9 mouse cellular contexts compared by ENCODE assay signal in genomic region chr4:155769496-155769879, GRCm38 (mm10). TPM values are rescaled to one million over a fixed set of nuclear protein-coding genes. Genes with fewer than 3 reads are reported as not detected.
DNase-seq lines count a peak whose midpoint lies in the region; ATAC-seq and TF ChIP-seq lines count a peak whose summit lies in the region.
"Had no signal": no experiment of that assay in that cellular context is flagged by ENCODE, and none has a peak within 500 bp of the region (broad histone marks: within the 10 kb centered on the region; RNA-seq: fewer than 3 reads in every experiment).

No protein-coding gene starts in this region.

- H3K4me1 ChIP-seq in heart, adult 2 months (ENCODE audit: control insufficient read depth, insufficient read depth, low read length) = peaks cover 2% of the 10 kb centered on the region
- peaks cover 30% of the 10 kb centered on the region for H3K4me1 ChIP-seq in E14TG2a.4 (replicated peaks; ENCODE audit: low read depth, low read length)
- H3K4me1 ChIP-seq in forebrain, embryonic 15.5 days = peaks cover 22% of the 10 kb centered on the region
- peaks cover 17% of the 10 kb centered on the region for H3K4me1 ChIP-seq in liver, postnatal 0 days (ENCODE audit: insufficient read depth)

- no peak for TF ChIP-seq EP300 in heart, adult 2 months (IDR thresholded peaks at IDR 0.05; ENCODE audit: insufficient read depth, low read depth, low read length)
- no peak for TF ChIP-seq EP300 in liver, postnatal 0 days (IDR thresholded peaks at IDR 0.05; ENCODE audit: low read depth)

- no peak for DNase-seq in heart, adult 2 months
- no peak for DNase-seq in heart, adult 11 months
- DNase-seq in liver, postnatal 0 days = no peak
- no peak for DNase-seq in ovary, postnatal 36 days (ENCODE audit: low spot score)
- DNase-seq in left cerebral cortex, postnatal 10 days (ENCODE audit: extremely low spot score in 1 of 2, low spot score in 2 of 2) = no peak

- peak overlapping the region; percentile 87 for H3K27ac ChIP-seq in heart, adult 2 months
- H3K27ac ChIP-seq in forebrain, embryonic 15.5 days (replicated peaks) = no peak overlapping the region
- peak overlapping the region; percentile 68; the same call in 1 of the 2 replicates for H3K27ac ChIP-seq in liver, postnatal 0 days (ENCODE audit: low read depth)

- ATAC-seq in forebrain, embryonic 15.5 days (replicated peaks) = no peak
- ATAC-seq in liver, postnatal 0 days = no peak
- no peak for ATAC-seq in megakaryocyte progenitor cell, adult 5-6 weeks (replicated peaks; ENCODE audit: poor library complexity)

- peak overlapping the region; percentile 79 for H3K4me2 ChIP-seq in forebrain, embryonic 15.5 days (replicated peaks)
- peak overlapping the region; percentile 99 for H3K4me2 ChIP-seq in liver, postnatal 0 days (ENCODE audit: low read depth, low read length)

- TF ChIP-seq POLR2A in heart, adult 2 months (IDR thresholded peaks at IDR 0.05; ENCODE audit: insufficient read depth, low read depth, low read length) = no peak

- H3K79me2 ChIP-seq in heart, adult 2 months (replicated peaks; ENCODE audit: control insufficient read depth, insufficient read depth, low read length) = no peaks in the 10 kb centered on the region

- no peaks in the 10 kb centered on the region for H3K27me3 ChIP-seq in heart, adult 2 months (ENCODE audit: control insufficient read depth, insufficient read depth, low read length)
- peaks cover 58% of the 10 kb centered on the region for H3K27me3 ChIP-seq in E14TG2a.4 (ENCODE audit: insufficient read depth, low read length)
- 0 out of 2 replicates have a peak, but pooled peaks cover 8% of the 10 kb centered on the region for H3K27me3 ChIP-seq in forebrain, embryonic 15.5 days
- peaks cover 14% of the 10 kb centered on the region for H3K27me3 ChIP-seq in liver, postnatal 0 days (ENCODE audit: insufficient read depth, low read length)

- no peak for TF ChIP-seq CTCF in heart, adult 2 months (IDR thresholded peaks at IDR 0.05)
- TF ChIP-seq CTCF in E14TG2a.4 (conservative IDR thresholded peaks at IDR 0.05; ENCODE audit: low read length) = no peak
- no peak for TF ChIP-seq CTCF in liver, postnatal 0 days (IDR thresholded peaks at IDR 0.05; ENCODE audit: low read depth)

- no peaks in the 10 kb centered on the region for H3K36me3 ChIP-seq in heart, adult 2 months (ENCODE audit: control insufficient read depth, insufficient read depth, low read length)
- H3K36me3 ChIP-seq in E14TG2a.4 (ENCODE audit: insufficient read depth, low read length) = no peaks in the 10 kb centered on the region
- no peaks in the 10 kb centered on the region for H3K36me3 ChIP-seq in forebrain, embryonic 15.5 days
- H3K36me3 ChIP-seq in liver, postnatal 0 days (replicated peaks; ENCODE audit: insufficient read depth, low read length) = no peaks in the 10 kb centered on the region

- 0 out of 2 replicates have a peak overlapping the region, but pooled peaks have one; percentile 31 for H3K9ac ChIP-seq in heart, adult 2 months (ENCODE audit: low read depth, low read length)
- peak overlapping the region; percentile 69 for H3K9ac ChIP-seq in forebrain, embryonic 15.5 days (replicated peaks)
- peak overlapping the region; percentile 78 for H3K9ac ChIP-seq in liver, postnatal 0 days (replicated peaks)

- intact Hi-C loops in heart, adult 2 months (cut with DNase I) = loop anchor here (1.0 kb wide), 1 partner anchor 47 kb away; no protein-coding TSS in a partner anchor
- intact Hi-C loops in left cerebral cortex, postnatal 10 days (cut with DNase I) = no loop called here

- no peaks in the 10 kb centered on the region for H3K9me3 ChIP-seq in E14TG2a.4 (ENCODE audit: low read length)
- H3K9me3 ChIP-seq in forebrain, embryonic 15.5 days = no peaks in the 10 kb centered on the region
- H3K9me3 ChIP-seq in liver, postnatal 0 days (ENCODE audit: low read length) = no peaks in the 10 kb centered on the region

- WGBS in heart, adult 2 months = 71% methylated on average over 5 of the region's 5 CpGs
- WGBS in forebrain, embryonic 15.5 days = 61% methylated on average over 5 of the region's 5 CpGs
- WGBS in liver, postnatal 0 days (ENCODE audit: insufficient replicate concordance) = 66% methylated on average over 5 of the region's 5 CpGs

- peak overlapping the region; percentile 61 for H3K4me3 ChIP-seq in heart, adult 2 months
- H3K4me3 ChIP-seq in E14TG2a.4 (replicated peaks; ENCODE audit: low read length) = peak overlapping the region; percentile 81
- peak overlapping the region; percentile 49 for H3K4me3 ChIP-seq in forebrain, embryonic 15.5 days
- peak overlapping the region; percentile 62 for H3K4me3 ChIP-seq in liver, postnatal 0 days (ENCODE audit: low read depth, low read length)

RNA-seq across cellular contexts. Expression of gene Vwa1, which starts 5.0 kb away (rescaled TPM):
- 1 to 10 TPM; 6.4 to 9.8 TPM for total RNA-seq in heart, adult 2 months (2021)
- polyA plus RNA-seq in heart, adult 2 months (2012; rRNA removed) = 14.4 and 21.7 TPM in 2 replicates
- polyA plus RNA-seq in forebrain, embryonic 15.5 days (2015; fragmentation: Nextera tagmentation; extraction: Ambion mirVana) = 21.8 and 22.6 TPM in 2 replicates
- polyA plus RNA-seq in liver, postnatal 0 days (2015; fragmentation: Nextera tagmentation; extraction: Ambion mirVana) = 0.25 and 0.28 TPM in 2 replicates
- 0.22 and 0.37 TPM in 2 replicates for total RNA-seq in megakaryocyte progenitor cell, adult 5-6 weeks (2015)
- total RNA-seq in megakaryocyte progenitor cell, adult 5-6 weeks (2017) = 0.24 and 0.42 TPM in 2 replicates
- 10 to 100 TPM; 14.6 to 19.3 TPM for total RNA-seq in left cerebral cortex, postnatal 10 days (2021)

RNA-seq across cellular contexts. Expression of gene Atad3a, which starts 8.6 kb away (rescaled TPM):
- total RNA-seq in heart, adult 2 months (2021) = 10 to 100 TPM; 42.3 to 47.7 TPM
- 83.7 and 85.4 TPM in 2 replicates for polyA plus RNA-seq in heart, adult 2 months (2012; rRNA removed)
- polyA plus RNA-seq in forebrain, embryonic 15.5 days (2015; fragmentation: Nextera tagmentation; extraction: Ambion mirVana) = 91.0 TPM in 2 replicates
- 44.7 and 45.0 TPM in 2 replicates for polyA plus RNA-seq in liver, postnatal 0 days (2015; fragmentation: Nextera tagmentation; extraction: Ambion mirVana)
- 57.0 and 58.9 TPM in 2 replicates for total RNA-seq in megakaryocyte progenitor cell, adult 5-6 weeks (2015)
- total RNA-seq in megakaryocyte progenitor cell, adult 5-6 weeks (2017) = 69.8 and 90.6 TPM in 2 replicates
- total RNA-seq in left cerebral cortex, postnatal 10 days (2021) = 10 to 100 TPM; 56.0 to 57.9 TPM

RNA-seq across cellular contexts. Expression of gene Tmem88b, which starts 16.2 kb away (rescaled TPM):
- total RNA-seq in heart, adult 2 months (2021) = 1 to 10 TPM in 1 of 2 experiments, under 1 TPM in 1; 0.84 to 1.1 TPM
- polyA plus RNA-seq in heart, adult 2 months (2012; rRNA removed) = 0.96 and 2.0 TPM in 2 replicates
- 0.29 and 0.60 TPM in 2 replicates for polyA plus RNA-seq in forebrain, embryonic 15.5 days (2015; fragmentation: Nextera tagmentation; extraction: Ambion mirVana)
- 0.21 and 0.40 TPM in 2 replicates for polyA plus RNA-seq in liver, postnatal 0 days (2015; fragmentation: Nextera tagmentation; extraction: Ambion mirVana)
- total RNA-seq in megakaryocyte progenitor cell, adult 5-6 weeks (2015) = not detected in 2 replicates
- total RNA-seq in megakaryocyte progenitor cell, adult 5-6 weeks (2017) = not detected in 2 replicates
- total RNA-seq in left cerebral cortex, postnatal 10 days (2021) = 1 to 10 TPM; 3.0 to 5.4 TPM
- total RNA-seq: common myeloid progenitor, adult 5-6 weeks had no signal

RNA-seq across cellular contexts. Expression of gene Ankrd65, which starts 20.8 kb away (rescaled TPM):
- total RNA-seq in heart, adult 2 months (2021) = not detected
- polyA plus RNA-seq in heart, adult 2 months (2012; rRNA removed) = 0.41 TPM in 1 of 2 replicates, not detected in the other
- polyA plus RNA-seq in forebrain, embryonic 15.5 days (2015; fragmentation: Nextera tagmentation; extraction: Ambion mirVana) = not detected in 2 replicates
- polyA plus RNA-seq in liver, postnatal 0 days (2015; fragmentation: Nextera tagmentation; extraction: Ambion mirVana) = 0.34 and 0.46 TPM in 2 replicates
- not detected in 2 replicates for total RNA-seq in megakaryocyte progenitor cell, adult 5-6 weeks (2015)
- not detected in 2 replicates for total RNA-seq in megakaryocyte progenitor cell, adult 5-6 weeks (2017)
- not detected for total RNA-seq in left cerebral cortex, postnatal 10 days (2021)
- total RNA-seq: common myeloid progenitor, adult 5-6 weeks had no signal

RNA-seq across cellular contexts. Expression of gene Mrpl20, which starts 33.2 kb away (rescaled TPM):
- 10 to 100 TPM; 69.9 to 77.9 TPM for total RNA-seq in heart, adult 2 months (2021)
- polyA plus RNA-seq in heart, adult 2 months (2012; rRNA removed) = 49.6 and 50.7 TPM in 2 replicates
- 228 and 244 TPM in 2 replicates for polyA plus RNA-seq in forebrain, embryonic 15.5 days (2015; fragmentation: Nextera tagmentation; extraction: Ambion mirVana)
- polyA plus RNA-seq in liver, postnatal 0 days (2015; fragmentation: Nextera tagmentation; extraction: Ambion mirVana) = 167 and 171 TPM in 2 replicates
- 203 and 210 TPM in 2 replicates for total RNA-seq in megakaryocyte progenitor cell, adult 5-6 weeks (2015)
- total RNA-seq in megakaryocyte progenitor cell, adult 5-6 weeks (2017) = 70.0 and 102 TPM in 2 replicates
- total RNA-seq in left cerebral cortex, postnatal 10 days (2021) = 100 to 1,000 TPM; 103 to 111 TPM

Comparison
In these comparisons a context has a peak if more than half of its experiments do, and no peak if none do; other contexts are left out.
1. RNA of gene Vwa1, which starts 5.0 kb away (total RNA-seq): 14.6 to 19.3 TPM in left cerebral cortex, postnatal 10 days and 6.4 to 9.8 TPM in heart, adult 2 months; 0.22 to 0.42 TPM in megakaryocyte progenitor cell, adult 5-6 weeks; every median in the first group is over 4 times any median in the second.
2. Peak in every context shown above with its lines, with median percentiles within 50 percentile points of each other: H3K4me3 ChIP-seq and H3K9ac ChIP-seq.